Mouse (Mus musculus) adrenal gland, postnatal 14 days (tissue): ENCODE measurements at regions not wholly inside any gene's neighbourhood (a gene's known extent, or its start where the extent isn't known, plus 50 kb on each side); places are given as distances from the start of the nearest gene placed in this dataset.

Experiments
- DNase-seq: peaks from one replicate; pipeline ENCODE4 v3.0.0; 2021; ENCODE audit warnings: mixed read lengths

DNA sequence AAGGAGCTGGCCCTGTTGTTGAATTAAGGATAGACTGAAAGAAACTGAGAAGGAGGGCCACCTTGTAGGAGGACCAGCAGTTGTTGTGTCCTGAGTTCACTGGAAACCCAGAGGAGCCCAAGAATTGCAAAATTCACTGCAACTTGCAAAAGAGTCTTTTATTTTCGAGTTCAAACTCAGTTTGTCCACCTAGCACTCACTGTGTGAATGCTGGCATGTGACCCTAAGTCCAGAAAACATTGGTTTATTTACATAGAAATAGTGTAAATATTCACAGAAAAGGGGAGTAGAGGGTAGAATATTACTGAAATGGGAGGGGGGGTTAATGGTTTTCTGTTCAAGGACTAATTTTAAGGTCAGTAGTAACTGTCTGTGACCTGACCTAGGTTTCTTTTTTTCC lies 394.7 kb downstream of the 4933405O20Rik start:
- no peak for DNase-seq

DNA sequence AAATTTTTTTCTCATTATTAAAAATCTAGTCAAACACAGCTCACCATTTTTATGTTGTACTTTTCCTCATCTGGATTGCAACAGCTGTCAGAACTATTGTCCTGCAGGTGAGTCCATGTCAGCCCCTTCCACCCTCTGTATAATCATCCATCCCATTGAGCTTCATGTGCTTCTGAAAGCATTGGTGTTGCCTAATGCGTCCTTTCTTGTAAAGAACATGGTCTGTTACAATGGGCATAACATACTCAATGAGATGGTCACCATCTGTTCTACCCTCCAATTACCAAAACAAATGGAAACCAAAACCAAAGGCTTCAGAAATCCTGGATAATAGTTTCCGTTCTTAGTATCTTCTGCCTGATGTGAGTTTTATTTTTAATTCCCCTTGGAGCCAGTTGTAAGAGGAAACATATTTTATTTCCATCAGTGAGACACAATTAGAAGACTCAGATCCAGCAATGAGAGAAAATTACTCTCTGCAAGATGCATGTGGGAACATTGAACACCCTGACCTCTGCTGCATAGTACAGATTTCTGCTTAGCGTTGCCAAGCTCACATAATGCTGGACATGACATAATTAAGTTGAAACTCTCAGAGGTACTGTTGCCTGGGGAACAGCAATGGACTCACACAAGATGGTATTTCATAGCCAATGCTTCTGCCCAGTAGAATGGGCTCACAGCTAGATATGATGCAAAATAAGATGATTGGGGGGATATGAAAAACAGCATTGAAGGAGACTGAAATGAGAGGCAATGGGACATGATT lies 443.1 kb downstream of the 4933405O20Rik start:
- no peak for DNase-seq

DNA sequence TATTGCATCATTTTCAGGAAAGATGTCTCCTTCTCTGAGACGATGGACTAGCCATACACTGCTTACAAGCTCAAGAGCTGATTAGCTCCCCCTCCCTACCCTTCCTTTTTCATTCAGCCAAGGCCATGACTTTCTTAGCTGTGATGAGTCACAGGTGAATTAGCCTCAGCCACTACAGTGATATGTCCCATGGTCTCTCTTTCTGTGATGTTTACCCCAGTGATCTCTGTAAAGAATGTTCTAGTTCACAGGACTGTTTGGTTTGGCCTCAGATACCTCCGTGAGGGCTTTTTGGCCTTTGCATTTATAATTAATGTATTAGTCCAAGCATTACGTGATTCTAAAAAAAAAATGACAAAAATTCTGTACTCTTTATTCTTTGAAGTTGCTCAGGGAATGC lies 452.5 kb downstream of the 4933405O20Rik start:
- DNase-seq: peak; percentile 9

DNA sequence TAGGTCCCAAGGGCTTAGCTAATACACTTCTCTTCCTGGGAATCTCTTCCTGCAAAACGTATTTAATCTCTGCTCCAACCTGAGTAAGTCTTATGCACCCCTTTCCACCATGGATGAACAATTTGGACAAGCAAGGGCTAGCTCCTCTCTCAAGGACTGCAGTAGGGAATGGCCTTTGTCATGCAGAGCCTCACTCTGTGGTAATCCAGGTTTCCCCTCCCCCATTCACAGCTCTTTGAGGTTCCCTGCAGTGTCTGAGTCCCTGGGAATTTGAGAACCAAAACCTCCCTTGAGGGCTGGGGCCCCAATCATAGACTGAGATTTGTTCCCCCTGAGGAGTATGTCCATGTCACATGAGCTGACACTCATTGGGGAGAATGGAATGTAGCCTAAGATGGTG lies 442.5 kb upstream of the Ano5 start:
- no peak for DNase-seq

DNA sequence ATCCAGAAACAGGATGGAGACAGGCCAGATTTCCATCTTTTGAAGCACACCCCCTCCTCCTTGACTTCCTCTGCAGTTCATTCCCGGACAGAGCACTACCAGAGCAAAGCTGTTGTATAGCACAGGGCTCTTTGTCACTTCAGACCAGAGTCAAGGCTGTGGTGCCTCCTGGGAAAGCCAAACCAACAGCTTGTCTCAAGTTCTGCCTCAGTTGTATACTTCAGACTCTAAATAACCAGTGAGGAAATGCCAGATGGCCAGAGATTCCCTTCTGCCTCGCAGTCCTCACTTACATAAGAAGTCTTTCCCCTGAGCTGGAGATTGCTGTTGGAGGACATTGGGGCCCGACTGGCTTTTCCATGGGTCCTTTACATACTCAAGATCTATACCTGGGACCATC lies 417.1 kb upstream of the Ano5 start:
- DNase-seq: no peak

DNA sequence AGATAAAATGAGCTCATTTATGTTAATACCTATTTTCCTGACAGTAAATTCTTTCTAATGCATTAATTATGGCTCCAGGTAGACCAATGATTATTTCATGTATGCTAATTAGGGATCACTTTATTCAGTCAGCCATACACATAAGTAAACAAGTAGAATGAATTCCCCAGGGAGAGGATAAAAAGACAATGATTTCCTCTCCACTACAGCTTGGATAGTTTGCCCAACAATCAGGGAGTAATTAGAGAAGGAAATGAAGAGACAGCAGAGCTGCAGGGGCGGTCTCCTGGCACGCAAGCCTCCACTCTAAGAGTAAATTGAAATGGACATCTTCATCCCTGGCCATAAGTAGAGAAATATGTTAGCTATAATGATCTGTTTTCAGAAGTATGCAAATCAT lies 409.7 kb upstream of the Ano5 start:
- no peak for DNase-seq

DNA sequence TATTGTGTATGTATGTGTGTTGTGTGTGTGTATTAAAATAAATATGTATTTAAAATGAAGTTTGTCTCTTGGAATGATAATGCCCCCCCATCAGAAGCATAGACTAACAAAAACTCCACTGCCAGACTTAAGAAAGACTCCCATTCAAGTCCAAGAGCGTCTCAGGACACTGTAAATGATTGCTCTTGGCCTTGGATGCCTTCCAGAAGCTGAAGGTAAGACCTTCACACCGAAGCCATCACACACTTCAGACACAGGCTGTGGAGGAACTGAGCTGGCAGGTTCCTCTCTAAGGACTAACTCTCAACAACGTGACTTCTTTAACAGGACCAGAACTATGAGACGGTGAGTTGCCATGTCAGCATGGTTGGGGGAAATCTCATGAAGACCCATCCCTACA lies 370.0 kb upstream of the Ano5 start:
- DNase-seq: no peak

DNA sequence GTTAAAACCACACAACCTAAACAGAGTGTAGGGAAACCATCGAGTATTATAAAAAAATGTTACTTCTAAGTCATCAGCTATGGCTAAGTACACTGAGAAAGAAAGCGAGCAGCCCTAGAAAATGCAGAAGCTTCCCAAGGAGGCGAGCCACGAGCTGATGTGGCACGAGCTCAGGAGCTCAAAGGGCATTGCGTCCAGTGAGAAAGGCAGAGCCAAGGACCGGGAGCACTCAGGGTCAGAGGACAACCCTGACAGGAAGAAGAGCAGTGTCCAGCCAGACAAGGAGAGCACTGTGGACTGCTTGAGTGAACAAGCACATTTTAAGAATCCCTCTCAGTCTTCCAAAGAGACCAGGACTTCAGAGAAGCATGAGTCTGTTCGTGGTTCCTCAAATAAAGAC lies 335.6 kb upstream of the Ano5 start:
- no peak for DNase-seq

DNA sequence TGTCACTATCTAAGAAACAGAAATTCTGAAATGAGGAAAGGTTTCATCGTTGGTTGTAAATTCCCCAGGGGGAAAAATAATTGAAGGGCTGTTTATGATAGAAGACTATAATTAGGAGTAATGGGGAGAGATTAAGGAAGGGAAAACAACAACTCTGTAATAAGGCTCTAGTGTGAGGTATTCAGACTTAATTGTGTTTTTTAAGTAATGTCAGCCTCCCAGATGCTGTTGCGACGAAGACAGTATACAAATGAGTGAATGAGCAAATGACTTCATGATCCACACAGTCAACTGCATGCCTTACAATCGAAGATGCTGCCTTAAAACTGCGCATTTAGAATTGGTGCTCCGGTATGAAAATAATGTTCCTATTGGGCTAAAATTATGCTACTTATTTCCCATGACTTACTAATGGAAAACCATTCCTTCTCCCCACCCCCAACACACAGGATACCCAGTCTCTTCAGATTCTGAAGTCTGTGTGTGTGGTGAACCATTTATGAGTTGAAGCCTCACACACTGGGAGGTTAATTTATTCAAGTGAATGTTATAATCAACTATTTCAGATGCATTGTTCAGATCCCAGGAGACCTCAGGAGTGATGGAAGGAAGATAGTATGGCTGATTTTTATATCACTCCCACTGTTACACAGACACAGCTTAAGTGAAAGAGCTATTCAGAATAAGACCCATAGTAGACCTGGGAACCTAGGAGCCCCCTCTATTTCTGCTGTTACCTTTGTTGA lies 295.2 kb upstream of the Ano5 start:
- no peak for DNase-seq

DNA sequence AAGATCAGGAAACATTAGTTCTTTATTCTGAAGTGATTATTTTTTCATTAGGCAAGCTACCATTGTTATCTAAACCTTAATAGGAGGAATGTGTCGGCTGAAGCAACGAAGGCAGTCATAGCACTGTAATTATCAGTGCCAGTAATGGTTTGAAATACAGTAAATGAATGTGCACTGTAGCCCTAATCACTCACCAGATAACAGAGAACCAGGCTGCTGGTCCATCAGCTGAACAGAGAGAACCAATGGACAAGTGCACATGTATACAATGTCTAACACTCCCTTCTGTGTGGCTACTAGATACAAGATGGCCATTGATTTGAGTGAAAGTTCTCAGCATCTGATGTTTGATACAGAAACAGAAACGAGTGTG lies 294.6 kb upstream of the Ano5 start:
- no peak for DNase-seq

DNA sequence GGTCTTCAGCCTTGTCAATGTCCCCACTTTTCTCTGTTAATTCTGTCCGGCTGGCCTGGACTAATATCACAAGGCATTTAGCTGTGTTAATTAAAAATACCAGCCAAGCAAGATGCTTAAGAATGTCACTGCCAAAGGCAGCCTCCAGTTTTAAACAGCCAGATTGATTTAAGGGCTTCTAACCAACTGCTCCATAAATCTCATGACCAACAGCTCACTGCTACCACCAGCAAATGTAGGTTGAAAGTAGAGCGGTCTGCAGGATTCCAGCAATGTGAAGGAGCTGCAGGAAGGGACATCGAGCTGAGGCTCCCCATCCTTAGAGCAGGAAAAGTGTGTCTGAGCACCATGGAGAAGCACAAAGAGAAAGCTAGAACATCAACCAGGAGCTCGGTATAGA lies 289.5 kb upstream of the Ano5 start:
- no peak for DNase-seq

DNA sequence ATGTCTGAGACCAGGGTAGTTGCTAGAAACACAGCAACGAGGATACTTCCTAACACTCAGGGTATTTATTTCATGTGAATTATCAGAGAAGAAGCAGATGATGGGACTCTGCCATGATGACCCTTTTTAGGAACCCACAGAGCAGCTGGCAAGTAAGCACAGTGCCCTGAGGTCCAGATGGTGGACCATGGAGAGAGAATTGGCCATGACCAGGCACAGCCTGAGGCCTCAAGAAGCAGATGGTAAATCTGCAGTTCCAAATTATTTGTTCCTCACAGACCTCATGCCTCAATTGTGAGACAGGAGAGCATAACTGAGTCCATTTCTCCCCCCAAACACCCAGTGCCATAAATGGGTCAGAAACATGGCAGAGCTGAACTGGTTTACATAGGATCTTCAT lies 289.0 kb upstream of the Ano5 start:
- no peak for DNase-seq

DNA sequence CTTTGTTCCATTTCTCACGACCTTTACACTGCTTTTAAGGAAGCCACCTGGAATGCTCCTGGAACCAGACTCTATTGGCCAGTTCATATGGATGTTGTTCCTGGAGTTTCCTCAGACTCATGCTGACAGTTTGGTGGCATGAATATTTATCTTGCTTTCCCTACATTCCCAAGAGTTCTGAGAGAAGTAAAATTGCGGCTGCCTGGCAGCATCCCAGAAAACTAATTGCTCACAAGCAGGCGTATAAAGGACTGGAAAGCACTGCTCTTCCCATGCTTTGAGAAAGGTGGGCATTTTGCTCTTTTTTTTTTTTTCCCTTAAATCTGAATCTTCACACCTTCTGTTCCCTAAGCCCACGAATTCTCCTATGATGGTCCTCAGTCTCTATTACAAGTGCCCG lies 283.7 kb upstream of the Ano5 start:
- DNase-seq: no peak

DNA sequence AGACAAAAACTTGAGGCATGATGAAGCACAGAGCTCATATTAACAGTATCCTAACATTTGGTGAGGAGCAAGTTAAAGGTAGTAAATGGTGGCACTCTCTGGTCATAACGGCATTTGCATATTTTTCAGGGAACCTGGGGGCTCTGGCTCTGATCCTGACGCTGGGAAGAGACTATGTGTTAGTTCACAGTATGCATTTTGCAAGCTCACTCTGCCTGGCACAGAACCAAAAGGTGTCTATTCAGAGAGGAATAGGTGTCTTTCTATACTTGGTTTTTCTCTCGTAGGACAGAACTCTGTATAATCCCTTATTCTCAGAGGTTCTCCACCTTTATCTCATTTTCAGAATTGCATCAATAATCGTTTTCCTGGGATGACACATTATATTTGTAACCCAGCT lies 276.2 kb upstream of the Ano5 start:
- DNase-seq: no peak

DNA sequence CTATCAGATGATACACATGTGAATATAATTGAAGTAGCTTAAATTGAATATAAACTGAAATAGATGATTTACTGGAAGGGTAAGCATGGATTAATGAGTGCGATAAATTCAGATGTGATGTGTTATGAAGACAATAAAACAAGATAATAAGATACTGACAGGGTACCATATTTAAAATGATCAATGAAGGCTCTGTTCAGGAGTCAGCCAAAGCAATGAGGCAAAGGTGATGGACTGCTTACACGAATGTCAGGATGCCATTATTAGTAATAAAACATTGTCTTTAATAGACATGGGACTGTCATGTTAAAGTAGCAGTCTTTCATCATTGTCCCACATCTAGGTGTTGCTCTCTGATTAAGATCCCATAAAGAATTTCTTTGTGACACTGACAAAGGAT lies 263.1 kb upstream of the Ano5 start:
- no peak for DNase-seq

DNA sequence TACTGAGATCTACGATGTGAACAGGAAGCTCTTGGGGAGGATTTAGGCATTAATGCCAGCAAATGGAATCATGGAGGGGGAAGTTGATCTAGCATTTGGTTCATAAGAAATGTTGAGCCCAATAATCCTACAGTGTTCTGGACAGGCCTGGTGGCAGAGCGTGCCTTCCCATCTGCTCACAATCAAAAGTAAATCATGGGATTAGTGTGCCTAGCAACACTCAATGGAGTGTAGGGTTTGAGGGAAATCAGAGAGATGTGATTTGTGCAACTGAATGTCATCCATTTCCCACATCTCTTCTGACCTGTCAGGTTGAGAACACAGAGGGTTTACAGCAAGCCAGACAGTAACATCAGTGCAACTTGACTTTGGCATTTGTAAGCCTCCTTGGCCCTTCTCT lies 256.4 kb upstream of the Ano5 start:
- no peak for DNase-seq

DNA sequence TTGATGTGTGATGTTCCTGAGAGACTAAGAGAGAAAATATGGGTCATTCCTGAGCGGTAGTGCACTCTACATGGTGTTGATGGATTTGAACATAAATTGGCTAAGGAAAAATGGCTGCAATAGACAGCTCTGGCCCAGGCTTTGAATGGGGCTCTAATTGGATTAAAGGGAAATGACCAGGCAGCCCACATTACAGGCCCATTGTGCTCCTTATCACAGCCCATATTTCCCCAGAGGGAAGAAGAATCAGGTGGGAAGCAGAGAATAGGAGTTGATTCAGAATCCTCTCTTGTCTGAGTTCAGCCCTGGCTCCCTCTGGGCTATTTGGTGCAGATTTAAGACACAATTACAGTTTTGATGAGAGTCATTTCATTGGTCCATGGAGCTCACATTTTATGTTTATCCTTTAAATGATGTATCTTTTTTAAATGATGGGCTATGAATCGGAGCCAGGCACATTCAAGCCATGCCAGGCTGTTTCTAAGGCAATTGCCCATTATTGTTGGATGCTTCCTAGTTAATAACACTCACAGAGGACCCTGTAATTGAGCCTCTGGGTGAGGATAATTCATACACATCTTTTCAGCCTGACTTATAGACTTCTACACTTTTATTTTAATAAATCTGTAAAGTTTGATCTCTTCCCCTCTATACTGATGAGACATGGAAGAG lies 251.5 kb upstream of the Ano5 start:
- DNase-seq: no peak

DNA sequence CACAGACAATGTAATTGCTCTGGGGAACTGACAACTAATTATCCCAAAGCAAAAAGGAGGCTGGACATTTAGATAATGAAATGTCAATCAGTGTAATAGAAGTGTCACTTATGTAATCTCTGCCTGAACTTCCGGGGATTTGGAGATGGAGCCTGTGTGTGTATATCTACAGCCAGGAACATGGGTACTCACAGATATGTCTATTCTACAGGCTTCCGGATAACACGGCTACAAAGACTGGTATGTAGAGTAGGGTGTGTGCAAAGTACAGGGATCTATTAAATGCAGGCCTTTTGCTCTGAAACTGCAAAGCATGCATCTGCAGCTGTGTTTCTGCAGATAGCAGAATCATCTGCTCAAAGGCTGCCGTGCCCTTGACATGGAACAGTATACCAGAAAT lies 246.7 kb upstream of the Ano5 start:
- DNase-seq: no peak

DNA sequence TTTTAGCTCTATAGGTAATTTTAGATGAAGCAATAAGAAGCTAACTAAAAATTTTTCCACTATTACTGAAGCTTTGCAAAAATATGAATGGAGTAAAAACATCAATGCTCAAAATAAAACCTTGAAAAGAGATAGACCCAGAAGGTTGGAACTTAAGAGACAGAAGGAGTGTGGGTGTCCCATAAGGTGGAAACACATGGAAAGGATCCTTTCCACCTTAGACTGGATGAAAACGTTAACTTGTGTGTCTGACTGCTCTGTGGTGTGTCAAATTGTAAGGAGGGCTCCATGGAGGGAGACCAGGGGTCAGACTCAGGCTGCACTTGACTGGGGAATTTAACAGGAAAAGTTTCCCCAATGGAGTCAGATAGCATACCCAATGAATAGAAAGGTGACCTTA lies 244.9 kb upstream of the Ano5 start:
- no peak for DNase-seq

DNA sequence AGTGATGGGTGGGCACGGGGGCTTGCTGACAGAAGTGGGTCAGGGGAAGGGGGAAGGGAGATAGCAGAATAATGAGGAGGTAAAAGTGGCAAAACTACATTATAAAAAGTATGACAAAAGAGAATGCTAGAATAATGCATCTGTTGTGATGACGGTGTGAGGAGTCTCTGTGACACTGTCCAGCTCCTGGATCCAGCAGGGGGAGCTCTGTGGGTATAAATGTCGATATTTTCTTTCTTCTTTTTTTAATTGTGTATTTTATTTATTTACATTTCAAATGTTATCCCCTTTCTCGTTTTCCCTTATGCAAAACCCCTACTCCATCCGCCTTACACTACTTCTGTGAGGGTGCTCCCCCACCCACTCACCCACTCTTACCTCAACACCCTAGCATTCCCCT lies 243.9 kb upstream of the Ano5 start:
- no peak for DNase-seq

DNA sequence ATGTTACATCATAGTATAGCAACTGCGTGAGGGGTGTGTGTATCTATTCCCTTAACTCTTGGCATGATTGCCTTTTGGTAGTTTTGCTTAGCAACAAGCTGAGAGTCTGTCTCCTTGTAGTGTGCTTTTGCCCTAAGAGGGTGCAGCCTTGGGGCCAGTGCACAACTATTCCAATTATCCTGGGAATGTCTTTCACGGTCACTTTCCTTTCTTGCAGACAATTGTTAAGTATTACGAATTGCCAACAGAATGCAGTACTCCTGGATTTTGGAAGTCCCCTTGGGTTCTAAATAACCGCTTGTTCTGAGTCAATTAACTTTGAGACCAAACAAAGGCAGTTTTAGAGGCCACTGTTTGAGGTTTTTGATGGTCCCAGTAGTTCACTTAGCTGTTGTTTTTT lies 242.1 kb upstream of the Ano5 start:
- DNase-seq: no peak

DNA sequence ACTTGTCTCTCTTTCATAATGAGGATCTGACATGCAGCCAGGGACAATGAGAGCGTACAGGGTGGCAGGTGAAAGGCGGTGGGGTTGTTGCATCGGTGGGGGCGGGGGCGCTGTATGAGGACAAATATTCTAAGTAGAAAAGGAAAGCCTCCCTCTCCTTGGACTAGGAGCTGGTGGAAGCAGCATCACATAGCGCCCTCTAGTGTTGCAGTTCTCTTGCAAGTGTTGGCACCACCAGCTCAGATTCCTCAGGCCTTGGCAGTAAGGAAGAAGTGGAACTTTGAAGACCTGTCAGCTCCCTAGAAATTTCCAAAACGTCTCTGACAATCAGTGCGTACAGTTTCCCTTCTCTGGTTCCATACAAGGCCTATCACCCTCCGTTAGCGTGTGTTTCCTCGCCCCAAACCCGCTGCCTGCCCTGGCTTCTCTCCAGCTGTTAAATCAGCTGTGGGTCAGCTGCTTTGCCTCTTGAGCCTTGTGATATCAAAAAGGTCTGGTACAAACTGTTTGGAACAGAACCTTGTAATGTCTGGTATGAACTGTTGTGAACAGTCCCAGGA lies 240.2 kb upstream of the Ano5 start:
- DNase-seq: peak; percentile 53

DNA sequence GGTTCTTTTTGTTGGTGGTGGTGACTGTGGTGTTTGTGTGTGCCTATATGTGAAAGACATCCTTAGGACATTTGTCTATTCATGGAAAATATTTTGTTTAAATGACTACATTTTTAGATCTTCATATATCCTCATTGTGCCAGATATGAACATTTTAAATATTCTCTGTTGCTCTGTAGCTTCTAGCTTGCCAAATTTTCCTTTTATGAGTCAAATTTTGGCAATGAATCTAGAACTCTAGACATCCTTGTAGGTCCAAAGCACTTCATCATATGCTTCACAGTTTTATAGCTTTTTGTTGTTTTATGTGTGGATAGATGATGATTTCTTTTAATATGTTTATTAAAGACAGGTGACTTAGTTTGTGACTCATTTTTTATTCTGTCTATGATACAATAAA lies 229.4 kb upstream of the Ano5 start:
- DNase-seq: no peak
